Mouse (Mus musculus): ENCODE data around the gene Ncf1. TPM values are rescaled to one million over a fixed set of nuclear protein-coding genes. Genes with fewer than 3 reads are reported as not detected.

Gene Ncf1
- total and polyA plus RNA-seq, 3 experiments: 287 to 342 (median 302) TPM

DNA sequence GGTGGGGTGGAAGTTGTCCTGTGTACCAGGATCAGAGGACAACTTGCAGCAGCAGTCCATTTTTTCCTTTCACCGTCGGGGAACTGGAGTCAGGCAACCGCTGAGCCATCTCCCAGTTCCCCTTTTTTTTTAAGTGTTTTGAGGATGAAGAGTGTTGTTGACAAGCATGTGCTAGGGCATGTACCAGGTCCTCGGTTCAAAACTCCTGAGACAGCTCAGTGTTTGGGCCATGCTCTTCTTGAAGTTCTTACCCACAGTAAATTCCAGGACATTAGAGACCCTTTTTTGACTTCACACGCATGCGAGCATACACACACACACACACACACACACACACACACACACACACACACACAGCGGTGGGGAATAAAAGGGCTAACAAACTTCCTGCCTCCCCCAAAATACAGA, 3.8 kb upstream of the Ncf1 start (continued):
- no peak for TF ChIP-seq NRF1 (IDR thresholded peaks at IDR 0.05; ENCODE audit: low read depth, low read length)
- TF ChIP-seq POLR2AphosphoS2 (IDR thresholded peaks at IDR 0.05; ENCODE audit: low read depth, low read length): no peak
- TF ChIP-seq JUND (conservative IDR thresholded peaks at IDR 0.05; ENCODE audit: low read depth, low read length): no peak
- 0 out of 2 replicates have a peak, but pooled peaks have one; percentile 10 for TF ChIP-seq MAFK (IDR thresholded peaks at IDR 0.05; ENCODE audit: insufficient replicate concordance, low read length)
- TF ChIP-seq CTCF (conservative IDR thresholded peaks at IDR 0.05 in 1 of 2, IDR thresholded peaks at IDR 0.05 in 1 of 2; ENCODE audit: low read depth in 2 of 2, low read length in 2 of 2): no peak
- no peak for TF ChIP-seq NELFE (IDR thresholded peaks at IDR 0.05; ENCODE audit: low read depth, low read length)

DNA sequence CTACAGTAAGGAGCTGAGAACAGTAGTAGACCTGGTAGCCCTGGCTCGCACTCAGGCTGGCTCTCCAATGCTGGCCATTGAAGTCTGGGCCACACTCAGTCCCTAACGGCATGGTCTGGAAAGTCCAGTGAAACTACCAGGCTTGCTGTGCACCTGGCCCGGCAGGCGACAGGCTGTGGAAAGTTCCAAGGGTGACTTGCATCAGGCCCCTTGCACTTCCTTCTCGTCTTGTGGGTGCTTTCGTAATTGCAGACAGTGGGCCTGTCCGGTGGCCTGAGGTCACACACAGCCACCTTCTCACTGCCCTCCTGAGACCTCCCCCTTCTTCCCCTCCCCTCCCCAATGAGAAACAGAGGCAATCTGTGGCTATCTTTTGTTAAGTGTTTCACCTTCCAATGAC, 3.1 kb upstream of the Ncf1 start:
- Histone ChIP-seq H3K79me2 (replicated peaks; ENCODE audit: control insufficient read depth, extremely low read depth, insufficient read depth, poor library complexity, severe bottlenecking) (peaks cover 4% of the 10 kb centered on the region; the same call in 1 of the 2 replicates), H3K9ac (ENCODE audit: insufficient read depth, low read depth) (peak overlapping the region; percentile 68), H3K4me2 (ENCODE audit: insufficient read depth, low read depth, poor library complexity, severe bottlenecking) (peak overlapping the region; percentile 64), H3K9me3 (replicated peaks; ENCODE audit: low read length) (no peaks in the 10 kb centered on the region), H3K4me1 (ENCODE audit: control insufficient read depth in 1 of 2, insufficient read depth in 2 of 2) (peaks cover 46 to 69% of the 10 kb centered on the region in 2 experiments), H3K4me3 (replicated peaks in 1 of 3; ENCODE audit: low read depth in 2 of 3, low read length in 2 of 3, poor library complexity in 1 of 3) (peak overlapping the region in 1 of 3 experiments; percentile 5), H3K27ac (ENCODE audit: insufficient read depth, low read depth) (peak overlapping the region; percentile 96), H3K36me3 (replicated peaks in 1 of 2; ENCODE audit: control insufficient read depth in 1 of 2, insufficient read depth in 1 of 2, low read length in 1 of 2) (peaks cover 9 to 23% of the 10 kb centered on the region in 2 experiments), H3K27me3 (replicated peaks) (no peaks in the 10 kb centered on the region)
- peak; percentile 91 for DNase-seq (ENCODE audit: extremely low read depth)
- dilution Hi-C loops (cut with MboI; ENCODE audit: extremely low pct_ligation_motif_present, extremely low pct_unique_long_range_greater_than_20kb, low sequenced_read_pairs): no loop called here
- in situ Hi-C loops (cut with MboI; ENCODE audit: low pct_ligation_motif_present, low pct_unique_long_range_greater_than_20kb, low sequenced_read_pairs): no loop called here
- TF ChIP-seq EP300 (IDR thresholded peaks at IDR 0.05; ENCODE audit: low read length): peak; percentile 97
- TF ChIP-seq TCF12 (IDR thresholded peaks at IDR 0.05; ENCODE audit: low read depth, low read length): peak; percentile 99
- TF ChIP-seq MXI1 (IDR thresholded peaks at IDR 0.05; ENCODE audit: low read depth, low read length): peak; percentile 57; the same call in 1 of the 2 replicates
- peak; percentile 81; the same call in 1 of the 2 replicates for TF ChIP-seq UBTF (IDR thresholded peaks at IDR 0.05; ENCODE audit: low read depth, low read length)
- peak; percentile 94 for TF ChIP-seq MYC (IDR thresholded peaks at IDR 0.05; ENCODE audit: low read depth, low read length)
- peak; percentile 94 for TF ChIP-seq MAZ (IDR thresholded peaks at IDR 0.05; ENCODE audit: low read depth, low read length)
- TF ChIP-seq HCFC1 (IDR thresholded peaks at IDR 0.05; ENCODE audit: low read depth, low read length): no peak; the same call in none of the 2 replicates
- TF ChIP-seq NRF1 (IDR thresholded peaks at IDR 0.05; ENCODE audit: low read depth, low read length): peak; percentile 12; the same call in 1 of the 2 replicates
- peak; percentile 43 for TF ChIP-seq ZNF384 (IDR thresholded peaks at IDR 0.05; ENCODE audit: low read depth, low read length)
- no peak for TF ChIP-seq JUN (IDR thresholded peaks at IDR 0.05; ENCODE audit: insufficient read depth, low read depth, low read length)
- TF ChIP-seq USF1 (IDR thresholded peaks at IDR 0.05; ENCODE audit: low read depth, low read length): no peak
- no peak for TF ChIP-seq E2F4 (IDR thresholded peaks at IDR 0.05; ENCODE audit: insufficient replicate concordance, low read depth, low read length)
- no peak; the same call in 1 of the 2 replicates for TF ChIP-seq SMC3 (IDR thresholded peaks at IDR 0.05; ENCODE audit: low read depth, low read length)
- 0 out of 2 replicates have a peak, but pooled peaks have one; percentile 50 for TF ChIP-seq TBP (conservative IDR thresholded peaks at IDR 0.05; ENCODE audit: low read depth, low read length)
- 0 out of 2 replicates have a peak, but pooled peaks have one; percentile 50 for TF ChIP-seq JUND (conservative IDR thresholded peaks at IDR 0.05; ENCODE audit: low read depth, low read length)
- peak; percentile 79 for TF ChIP-seq POLR2AphosphoS2 (IDR thresholded peaks at IDR 0.05; ENCODE audit: low read depth, low read length)
- no peak for TF ChIP-seq GABPA (IDR thresholded peaks at IDR 0.05; ENCODE audit: insufficient replicate concordance, low read depth, low read length)
- TF ChIP-seq USF2 (conservative IDR thresholded peaks at IDR 0.05; ENCODE audit: low read depth, low read length): no peak
- no peak for TF ChIP-seq ZC3H11A (IDR thresholded peaks at IDR 0.05; ENCODE audit: low read depth, low read length)
- TF ChIP-seq ZKSCAN1 (IDR thresholded peaks at IDR 0.05; ENCODE audit: borderline replicate concordance, low read depth, low read length): no peak
- TF ChIP-seq ELF1 (IDR thresholded peaks at IDR 0.05; ENCODE audit: low read depth, low read length): peak; percentile 77
- TF ChIP-seq RAD21 (IDR thresholded peaks at IDR 0.05; ENCODE audit: low read depth, low read length): no peak; the same call in none of the 2 replicates
- TF ChIP-seq CHD1 (IDR thresholded peaks at IDR 0.05; ENCODE audit: low read depth, low read length): peak; percentile 49; the same call in 1 of the 2 replicates
- peak; percentile 81 for TF ChIP-seq SIN3A (IDR thresholded peaks at IDR 0.05; ENCODE audit: low read length)
- TF ChIP-seq MEF2A (IDR thresholded peaks at IDR 0.05; ENCODE audit: borderline replicate concordance, low read depth, low read length): peak; percentile 95
- TF ChIP-seq CTCF (conservative IDR thresholded peaks at IDR 0.05 in 1 of 2, IDR thresholded peaks at IDR 0.05 in 1 of 2; ENCODE audit: low read depth in 2 of 2, low read length in 2 of 2): no peak; a peak in 1 of 4 replicates
- TF ChIP-seq PAX5 (IDR thresholded peaks at IDR 0.05; ENCODE audit: low read length): no peak
- TF ChIP-seq POLR2A (IDR thresholded peaks at IDR 0.05; ENCODE audit: low read depth, low read length): no peak; the same call in 1 of the 2 replicates
- peak; percentile 79 for TF ChIP-seq MAX (IDR thresholded peaks at IDR 0.05; ENCODE audit: low read length)
- TF ChIP-seq RCOR1 (conservative IDR thresholded peaks at IDR 0.05; ENCODE audit: low read depth, low read length): peak; percentile 91
- TF ChIP-seq IRF4 (IDR thresholded peaks at IDR 0.05; ENCODE audit: low read depth, low read length): peak; percentile 96
- TF ChIP-seq BHLHE40 (IDR thresholded peaks at IDR 0.05; ENCODE audit: low read depth, low read length): peak; percentile 99
- TF ChIP-seq NELFE (IDR thresholded peaks at IDR 0.05; ENCODE audit: low read depth, low read length): peak; percentile 0; the same call in 1 of the 2 replicates
- TF ChIP-seq CHD2 (IDR thresholded peaks at IDR 0.05; ENCODE audit: low read length): peak; percentile 86
- 0 out of 2 replicates have a peak, but pooled peaks have one; percentile 56 for TF ChIP-seq KAT2A (IDR thresholded peaks at IDR 0.05; ENCODE audit: insufficient replicate concordance, low read length)
